Mouse (Mus musculus) 3134 (cell line): ENCODE data around the gene Iqca.

Experiments
- DNase-seq: peaks from one replicate; pipeline ENCODE4 v3.0.0-alpha.2; 2011; ENCODE audit warnings: low spot score; ENCODE audit not compliant: insufficient read length; ENCODE audit errors: extremely low read depth

Iqca gene

GRCm38 (mm10) chr1:90139729-90140128, 13.5 kb downstream of the Iqca start:
- no peak for DNase-seq

DNA sequence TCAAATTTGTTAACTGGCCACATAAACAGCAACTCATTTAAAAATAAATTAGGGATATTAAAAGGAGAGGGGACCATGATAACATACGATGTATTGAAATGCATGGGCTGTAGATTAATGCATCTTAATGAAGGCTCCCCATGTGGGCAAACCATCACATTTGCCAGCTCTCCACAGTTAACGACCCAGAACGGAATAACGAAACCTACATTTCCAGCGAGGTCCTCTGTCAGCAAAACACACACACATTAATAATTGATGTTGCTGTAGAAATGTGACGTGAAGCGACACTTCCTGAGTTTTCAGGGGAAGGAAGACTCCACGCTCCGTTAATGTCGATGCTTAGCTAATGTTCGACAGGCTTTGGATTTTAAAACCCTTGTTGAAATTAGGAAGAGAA, 20.8 kb downstream of the Iqca start:
- DNase-seq = no peak

- DNase-seq = no peak
Measured at GRCm38 (mm10) chr1:90131982-90132381, 21.2 kb downstream of the Iqca start.

GRCm38 (mm10) chr1:90124561-90124960, 28.6 kb downstream of the Iqca start:
- no peak for DNase-seq

GRCm38 (mm10) chr1:90120706-90121105, 32.5 kb downstream of the Iqca start:
- no peak for DNase-seq

- DNase-seq = no peak
Measured at GRCm38 (mm10) chr1:90119214-90119613, 34.0 kb downstream of the Iqca start.

DNA sequence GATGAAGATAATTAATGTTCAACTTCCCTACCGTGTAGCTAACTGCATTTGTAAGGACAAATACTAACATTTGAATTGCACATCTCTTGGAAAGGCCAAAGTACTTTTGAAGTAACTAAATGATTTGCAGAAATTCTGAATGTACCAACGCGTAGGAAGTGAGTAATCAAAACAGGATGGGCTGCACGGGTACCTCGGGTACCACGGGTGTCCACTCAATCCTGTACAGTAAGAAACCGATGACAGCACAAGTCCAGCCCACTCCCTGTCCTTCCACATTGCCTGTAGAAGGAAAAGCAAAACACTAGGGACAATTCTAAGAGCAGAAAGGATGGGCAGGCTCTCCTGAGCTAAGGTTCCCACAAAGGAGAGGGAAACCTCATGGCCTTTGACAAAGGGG, 36.0 kb downstream of the Iqca start:
- no peak for DNase-seq

- DNase-seq = no peak
Measured at GRCm38 (mm10) chr1:90114586-90114985, 38.6 kb downstream of the Iqca start.

DNA sequence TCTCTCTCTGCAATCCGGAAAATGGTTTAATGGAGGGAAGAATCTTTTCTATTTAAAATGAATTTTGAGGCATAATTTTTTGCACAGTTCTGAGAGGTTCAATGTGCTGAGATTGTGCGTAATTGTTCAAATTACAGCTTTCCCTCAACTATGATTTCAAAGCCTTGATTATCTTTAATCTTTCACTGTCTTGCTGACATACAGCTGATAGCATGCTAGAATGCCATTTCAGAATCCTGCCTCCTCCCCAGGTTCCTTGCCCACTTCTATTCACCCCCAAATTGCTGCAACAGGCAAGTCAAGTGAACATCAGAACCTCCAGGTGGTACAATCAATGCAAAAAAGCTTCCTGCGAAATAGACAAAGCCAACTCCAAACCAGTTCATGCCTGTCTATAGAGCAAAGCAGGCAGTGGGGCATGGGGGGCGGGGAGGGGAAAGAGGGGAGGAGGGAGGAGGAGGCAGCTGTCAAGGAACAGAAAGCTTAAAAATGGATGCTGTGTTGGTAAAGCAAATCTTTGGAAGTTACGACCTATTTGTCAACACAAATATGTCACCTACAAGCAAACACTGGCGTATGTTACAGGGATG, 39.5 kb downstream of the Iqca start:
- DNase-seq = no peak

DNA sequence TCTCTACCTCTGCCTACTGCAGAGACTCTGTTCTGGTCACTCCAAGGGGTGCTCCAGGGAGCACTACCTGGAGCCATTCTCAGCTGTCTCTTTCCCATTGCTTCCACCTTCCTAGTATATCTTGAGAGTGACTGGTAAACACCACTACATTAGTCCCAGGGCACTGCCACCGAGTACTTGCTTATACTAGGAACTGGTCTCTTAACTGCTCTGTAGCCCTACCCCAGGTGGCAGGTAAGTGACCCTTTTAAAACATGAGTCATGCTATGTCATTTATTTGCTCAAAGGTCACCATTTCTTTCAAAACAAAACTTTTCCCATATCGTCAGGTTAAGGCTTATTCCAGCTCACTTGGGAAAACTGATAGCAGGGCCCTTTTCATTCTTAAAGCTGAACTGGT, 40.5 kb downstream of the Iqca start:
- DNase-seq = no peak

DNA sequence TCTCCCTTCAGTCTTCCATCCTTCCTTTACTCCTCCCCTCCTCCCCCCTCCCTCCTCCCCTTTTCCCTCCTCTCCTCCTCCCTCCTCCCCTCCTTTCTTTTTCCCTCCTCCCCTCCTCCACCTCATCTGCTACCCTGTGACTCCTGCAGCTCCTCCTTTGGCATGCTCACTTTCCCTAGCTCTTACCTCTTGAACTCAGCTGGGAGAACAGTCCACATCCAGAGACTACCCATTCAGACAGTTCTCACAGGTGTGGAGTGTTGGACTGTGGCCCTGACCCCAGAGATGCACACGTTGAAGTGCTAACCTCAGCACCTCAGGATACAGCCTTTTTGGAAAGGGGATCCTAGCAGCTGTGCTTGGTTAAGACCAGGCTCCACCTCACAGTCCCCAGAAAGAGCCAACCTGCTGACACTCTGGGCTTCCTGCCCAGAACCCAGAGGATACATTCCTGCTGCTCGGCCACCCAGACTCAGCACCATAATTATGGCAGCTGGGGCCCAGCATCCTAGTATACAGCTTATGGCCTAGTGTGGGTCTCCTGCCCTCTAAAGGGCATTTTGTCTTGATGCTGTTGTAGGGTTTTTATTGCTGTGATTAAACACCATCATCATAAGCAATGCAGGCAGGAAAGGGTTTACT, 41.9 kb downstream of the Iqca start:
- peak; percentile 45 for DNase-seq

DNA sequence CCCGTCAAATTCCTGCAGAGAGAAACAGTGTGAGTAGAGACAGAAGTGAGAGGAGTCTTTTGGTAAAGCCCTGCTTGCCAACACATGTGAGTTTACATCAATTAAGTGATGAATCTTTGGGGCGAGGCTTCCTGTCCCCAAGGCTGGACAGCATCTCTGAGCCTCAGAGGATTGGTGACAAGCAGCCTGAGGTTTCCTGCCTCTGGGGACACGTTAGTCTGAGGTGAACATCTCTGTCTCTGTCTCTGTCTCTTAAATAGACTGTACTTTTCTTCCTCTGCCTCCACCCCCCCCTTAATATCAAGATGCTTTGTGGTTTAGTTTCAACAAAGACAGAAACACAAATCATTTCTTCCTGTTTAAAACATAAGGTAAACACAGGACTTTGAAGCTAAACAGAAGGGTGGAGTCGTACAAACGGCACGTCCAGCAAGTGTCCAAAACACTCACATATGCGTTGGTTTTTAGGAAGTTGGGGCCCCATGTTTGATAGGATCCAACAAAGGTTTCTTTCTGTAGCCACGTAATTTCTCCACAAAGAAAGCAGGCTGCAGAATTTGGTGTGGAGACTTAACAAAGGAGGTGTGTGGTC, 49.2 kb downstream of the Iqca start:
- no peak for DNase-seq

DNA sequence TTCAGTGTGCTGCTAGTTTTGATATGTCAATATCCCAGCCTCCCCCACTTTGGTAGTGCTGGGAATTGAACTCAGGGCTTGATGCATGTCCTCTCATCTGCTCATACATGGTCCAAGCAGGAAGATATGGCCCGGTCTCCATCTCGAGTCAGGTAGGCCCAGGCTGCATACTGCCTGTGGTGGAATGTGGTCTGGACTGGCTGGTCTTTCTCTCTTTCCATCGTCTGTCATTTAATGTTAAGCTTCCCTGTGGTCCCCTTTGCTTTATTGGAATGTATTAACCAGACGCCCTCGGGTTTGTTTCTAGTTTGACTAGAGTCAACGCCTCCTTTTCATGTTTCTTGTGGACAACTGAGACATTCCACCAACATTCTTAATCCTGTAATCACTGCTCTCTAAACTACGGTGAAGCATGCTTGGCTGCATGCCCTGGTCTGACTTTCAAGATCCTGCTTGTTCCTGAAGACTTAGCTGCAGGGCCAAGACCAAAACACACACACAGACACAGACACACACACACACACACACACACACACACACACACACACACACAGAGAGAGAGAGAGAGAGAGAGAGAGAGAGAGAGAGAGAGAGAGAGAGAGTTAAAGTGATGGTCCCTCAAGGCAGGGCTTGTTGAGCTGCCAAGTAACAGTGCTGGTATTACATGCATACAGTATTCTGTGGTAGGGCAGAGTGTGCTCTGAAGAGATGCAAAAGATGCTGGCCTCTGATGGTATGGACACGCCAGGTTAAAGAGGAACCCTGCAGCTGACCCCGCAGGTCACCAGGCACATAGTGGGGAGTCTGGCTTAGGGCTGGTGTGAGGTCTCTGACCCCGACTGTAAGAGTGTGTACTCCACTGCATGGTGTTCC, 52.6 kb downstream of the Iqca start:
- peak; percentile 73 for DNase-seq

DNA sequence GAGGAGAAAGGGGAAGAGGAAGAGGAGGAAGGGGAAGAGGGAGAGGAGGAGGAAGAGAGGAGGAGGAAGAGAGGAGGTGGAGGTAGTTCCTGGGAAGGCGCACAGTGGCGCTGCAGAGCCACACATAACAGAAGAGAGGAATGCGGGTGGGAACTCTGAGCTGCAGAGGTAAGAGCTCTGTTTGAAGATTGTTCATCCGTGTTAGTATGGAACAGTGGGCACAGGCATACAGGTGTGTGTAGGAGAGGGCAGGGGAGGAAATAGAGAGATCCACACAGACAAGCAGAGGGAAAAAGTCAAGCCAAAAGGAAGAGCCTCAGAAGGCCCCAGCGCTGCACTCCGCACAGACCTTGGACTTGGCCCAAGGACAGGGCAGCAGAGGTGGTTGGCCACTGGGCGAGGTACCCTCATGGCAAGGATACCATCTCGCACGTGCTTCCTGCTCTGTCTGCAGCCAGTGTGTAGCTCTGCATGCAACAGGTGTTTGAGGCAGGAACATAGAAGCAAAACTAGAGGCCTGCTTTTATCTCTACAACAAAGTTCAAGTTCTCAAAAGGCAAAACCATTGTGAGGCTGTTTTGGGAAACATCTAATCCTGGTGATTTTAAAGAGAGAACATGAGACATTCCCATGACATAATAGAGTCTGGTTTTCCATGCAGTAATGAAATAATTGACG, 60.2 kb downstream of the Iqca start:
- DNase-seq = no peak

GRCm38 (mm10) chr1:90088192-90088990, 64.8 kb downstream of the Iqca start:
- DNase-seq = no peak

- DNase-seq = no peak
Measured at GRCm38 (mm10) chr1:90086461-90086860, 66.7 kb downstream of the Iqca start.

DNA sequence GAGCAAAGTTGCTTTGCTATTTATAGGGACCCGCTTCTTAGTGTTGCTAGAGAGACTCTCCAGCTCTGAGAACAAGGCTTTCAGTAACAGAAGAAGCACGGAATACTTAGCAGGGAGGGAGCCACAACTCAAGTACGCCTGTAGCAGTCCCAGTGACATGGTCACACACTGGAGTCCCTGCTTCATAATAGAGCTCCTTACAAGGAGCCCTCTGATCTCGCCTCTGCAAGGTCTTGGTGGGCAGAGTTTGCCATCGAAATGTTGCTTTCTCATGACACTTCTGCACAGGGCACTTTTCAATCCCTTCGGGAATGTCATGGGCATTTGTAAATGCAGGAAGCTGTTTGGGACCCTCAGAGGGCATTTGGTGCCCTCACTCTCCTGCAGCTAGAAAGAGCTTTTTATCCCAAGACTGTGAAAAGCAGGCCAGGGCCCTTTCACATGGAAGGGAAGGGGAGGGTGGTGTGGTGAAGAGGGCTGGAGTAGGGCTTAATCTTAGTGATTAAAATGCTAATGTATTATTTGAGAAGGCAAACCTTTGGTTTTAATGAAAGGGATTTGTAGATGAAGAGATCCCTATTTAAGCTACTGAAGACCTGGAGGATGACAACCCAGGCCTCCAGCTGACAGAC, 67.6 kb downstream of the Iqca start:
- DNase-seq = no peak

- DNase-seq = no peak
Measured at GRCm38 (mm10) chr1:90076291-90076690, 76.9 kb downstream of the Iqca start.

GRCm38 (mm10) chr1:90074779-90075178, 78.4 kb downstream of the Iqca start:
- DNase-seq = no peak
